Mouse (Mus musculus) 3T3-L1 (cell line): ENCODE measurements around the gene Olfr784.
"Not testable (repeated sequence)": the region's sequence is repeated elsewhere in the genome, so short reads cannot be mapped to it uniquely, and the experiment has no call there.

Experiments
- DNase-seq: peaks from one replicate; pipeline ENCODE4 v3.0.0-alpha.2; 2015; ENCODE audit warnings: low read depth, low spot score

Gene Olfr784

GRCm38 (mm10) chr10:129383783-129384182 is at the start of gene Olfr784:
Olfr784 (plus strand) TSS chr10:129384083.
- no peak for DNase-seq

GRCm38 (mm10) chr10:129348550-129348949 is 35.3 kb upstream of the Olfr784 start, which contains the start of gene Olfr782:
Olfr782 (plus strand) TSS chr10:129348850.
- no peak for DNase-seq

GRCm38 (mm10) chr10:129352475-129352874 is 31.4 kb upstream of the Olfr784 start:
- DNase-seq = not testable (repeated sequence)

- not testable (repeated sequence) for DNase-seq
These were observed 27.4 kb upstream of the Olfr784 start for GRCm38 (mm10) chr10:129356496-129356895.

- DNase-seq = no peak
These were observed 26.6 kb upstream of the Olfr784 start for GRCm38 (mm10) chr10:129357307-129357706.

GRCm38 (mm10) chr10:129374051-129374450 is 9.8 kb upstream of the Olfr784 start:
- not testable (repeated sequence) for DNase-seq

GRCm38 (mm10) chr10:129400892-129401291 is 17.0 kb downstream of the Olfr784 start:
- no peak for DNase-seq

- DNase-seq = no peak
These were observed 21.2 kb downstream of the Olfr784 start, which contains the start of gene Olfr785 for GRCm38 (mm10) chr10:129405126-129405525. Olfr785 (plus strand) TSS chr10:129405426.

GRCm38 (mm10) chr10:129427006-129427405 is 43.1 kb downstream of the Olfr784 start, which contains the start of gene Olfr786:
Olfr786 (plus strand) TSS chr10:129427306.
- no peak for DNase-seq
